Mouse (Mus musculus): ENCODE data around the gene Ush2a. TPM values are rescaled to one million over a fixed set of nuclear protein-coding genes. Genes with fewer than 3 reads are reported as not detected.
A peak's percentile ranks its signal among the peaks of the same experiment; 100 is the strongest.

The Ush2a gene
- total RNA-seq, 4 experiments from 2014 or later: 0.14 to 0.61 (median 0.26) TPM

DNA sequence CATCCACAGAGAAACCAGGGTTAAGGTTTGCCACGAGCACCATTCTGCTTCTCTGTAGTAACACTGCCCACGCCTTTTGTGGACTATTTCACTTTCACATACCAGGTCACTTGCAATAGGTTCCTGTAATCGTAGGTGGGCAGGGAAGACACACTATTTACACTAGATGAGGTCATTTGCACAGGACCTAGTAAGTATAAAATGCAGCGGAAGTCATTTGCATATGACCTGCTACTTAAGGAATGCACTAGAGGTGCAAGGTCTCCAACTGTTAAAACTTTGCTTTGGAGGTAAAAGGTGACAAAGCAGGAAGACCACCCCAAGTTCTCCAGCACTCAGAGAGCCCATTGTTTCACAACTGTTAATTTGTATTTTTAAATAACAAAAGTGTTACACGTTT is 744.4 kb downstream of the Ush2a start:
- DNase-seq (ENCODE audit: low spot score in 2 of 2): no peak

DNA sequence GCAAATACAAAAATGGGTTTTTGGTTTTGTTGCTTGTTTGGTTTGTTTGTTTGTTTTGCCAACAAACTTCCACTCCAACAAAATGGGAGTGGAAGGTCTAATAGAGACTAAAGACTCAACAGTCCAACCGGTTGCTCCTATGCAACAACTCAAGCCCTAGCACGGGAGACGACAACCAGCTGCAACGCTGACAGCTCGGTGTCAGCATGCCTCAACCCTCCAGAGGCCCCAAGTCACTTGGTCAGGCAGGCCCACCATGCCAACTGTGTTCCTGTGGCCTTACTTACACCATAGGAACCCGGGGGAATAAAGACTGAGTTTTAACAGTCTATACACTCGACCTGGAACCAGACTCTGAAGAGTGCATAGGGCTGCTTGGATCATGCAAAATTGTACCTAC is 745.0 kb downstream of the Ush2a start:
- DNase-seq (ENCODE audit: low spot score in 2 of 2): no peak

DNA sequence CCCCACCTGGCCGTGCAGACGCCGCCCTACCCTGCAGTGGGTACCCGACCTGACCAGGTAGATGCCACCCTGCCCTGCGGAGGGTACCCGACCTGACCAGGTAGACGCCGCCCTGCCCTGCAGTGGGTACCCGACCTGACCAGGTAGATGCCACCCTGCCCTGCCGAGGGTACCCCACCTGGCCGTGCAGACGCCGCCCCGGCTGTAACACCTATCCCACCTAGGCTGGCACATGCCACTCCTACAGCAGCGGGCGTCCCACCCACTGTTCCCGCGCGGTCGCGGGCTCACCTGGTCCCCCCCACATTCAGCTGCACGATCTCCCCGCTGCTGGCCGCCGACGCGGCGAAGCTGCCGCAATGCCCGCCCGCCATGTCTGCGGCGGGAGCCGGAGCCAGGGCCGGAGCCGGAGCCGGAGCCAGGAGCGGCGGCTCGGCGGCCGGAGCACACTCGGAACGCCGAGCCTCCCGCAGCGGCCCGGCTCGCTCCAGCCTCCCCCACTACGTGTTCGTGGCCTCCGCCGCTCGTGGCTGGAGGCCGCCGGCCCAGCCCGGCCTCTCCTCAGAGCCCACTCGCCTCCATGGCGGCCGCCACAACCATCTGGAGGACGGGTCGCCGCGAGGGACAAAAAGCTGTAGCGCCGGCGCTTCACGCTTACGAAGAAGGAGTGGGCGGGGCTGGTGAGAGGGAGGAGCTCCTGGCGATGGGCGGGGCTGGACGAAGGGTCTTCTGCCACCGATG is 745.6 kb downstream of the Ush2a start, which contains the start of gene Kctd3:
Gene Kctd3 (minus strand): TSS at position 603 of the 741 bp plus-strand sequence.
- peak; percentile 94 to 97 for DNase-seq (ENCODE audit: low spot score in 2 of 2)

DNA sequence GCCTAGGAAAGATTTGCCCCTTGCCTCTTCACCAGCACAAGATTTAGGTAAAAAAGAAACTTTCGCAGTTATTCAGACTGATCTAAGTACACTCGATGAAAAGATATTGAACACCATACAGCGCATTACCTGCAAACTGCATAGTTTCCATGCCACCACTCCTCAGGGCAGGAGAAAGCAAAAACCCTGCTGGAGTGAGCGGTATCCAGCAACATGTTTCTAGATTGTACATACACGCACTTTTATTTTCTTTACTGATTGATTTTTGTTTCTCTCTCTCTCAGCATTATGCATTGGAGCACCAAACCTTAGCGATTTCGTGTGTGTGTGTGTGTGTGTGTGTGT is 746.1 kb downstream of the Ush2a start:
- DNase-seq (ENCODE audit: low spot score in 2 of 2): no peak

DNA sequence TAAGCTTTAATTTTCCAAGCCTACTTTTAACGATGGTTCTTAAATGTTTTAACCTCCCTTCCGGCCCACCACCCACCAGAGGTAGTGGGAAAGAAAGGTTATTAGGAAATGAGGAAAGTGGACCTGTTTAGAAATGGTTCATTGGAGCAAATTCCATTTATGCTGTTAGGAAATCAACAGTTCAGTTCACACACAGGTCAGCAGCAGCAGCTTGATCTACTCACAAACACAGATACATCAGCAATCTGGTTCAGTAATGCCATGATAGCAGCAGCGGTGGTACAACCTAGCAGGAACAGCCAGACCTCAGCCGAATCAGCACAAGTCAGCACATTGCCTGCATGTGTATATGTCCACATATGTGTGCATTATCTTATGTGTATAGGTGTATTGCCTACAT is 748.8 kb downstream of the Ush2a start:
- DNase-seq (ENCODE audit: low spot score in 2 of 2): no peak

DNA sequence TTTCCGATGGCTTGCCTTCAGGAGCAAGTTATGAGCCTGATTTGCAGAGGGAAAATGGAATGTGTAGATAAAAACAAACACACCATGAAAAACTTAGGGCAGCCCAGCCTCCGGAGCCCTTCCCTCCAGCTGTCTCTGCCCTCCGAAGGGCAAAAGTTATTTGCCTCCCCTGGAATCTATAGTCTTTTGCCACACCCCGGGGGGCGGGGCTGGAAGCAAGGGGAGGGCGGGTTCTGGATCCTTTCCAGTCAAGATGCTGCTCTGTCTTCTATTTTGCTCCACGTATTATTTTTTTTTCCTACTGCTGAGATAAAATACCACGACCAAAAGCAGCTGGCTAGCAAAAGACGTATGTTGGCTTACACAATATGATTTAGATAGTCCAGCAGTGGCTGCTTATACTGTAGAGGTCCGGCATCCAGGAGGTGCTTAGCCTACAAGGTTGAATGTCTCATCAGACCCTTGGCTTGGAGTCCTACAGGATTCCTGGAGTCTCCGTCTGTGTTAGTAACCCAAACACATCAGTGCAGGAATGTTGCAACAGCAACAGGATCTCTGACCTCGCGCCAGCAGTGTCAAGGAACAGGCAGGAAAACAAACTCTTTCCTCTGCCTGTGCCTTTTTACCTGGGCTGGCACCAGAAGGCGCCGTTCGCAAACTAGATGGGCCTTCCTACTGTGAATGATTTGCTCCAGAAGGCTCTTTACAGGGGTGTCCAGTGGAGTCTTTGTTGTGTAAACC is 751.2 kb downstream of the Ush2a start:
- DNase-seq (ENCODE audit: low spot score in 2 of 2): no peak

DNA sequence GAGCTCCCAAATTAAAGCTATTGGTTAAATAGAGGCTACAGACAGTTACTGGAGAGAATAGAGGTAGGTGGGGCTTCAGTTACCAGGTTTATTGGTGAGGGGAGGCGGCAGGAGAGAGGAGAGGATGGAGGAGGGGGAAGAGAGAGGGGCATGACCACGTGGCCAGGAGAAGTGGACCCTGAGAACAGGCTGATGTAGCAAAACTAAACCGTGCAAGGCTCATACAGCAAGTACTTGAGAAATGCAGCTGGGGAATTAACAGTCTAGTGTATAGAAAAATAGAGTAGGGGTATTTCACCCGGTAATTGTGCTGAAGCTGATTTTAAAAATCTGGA is 751.7 kb downstream of the Ush2a start:
- DNase-seq (ENCODE audit: low spot score in 2 of 2): no peak
